Mouse (Mus musculus): ENCODE measurements at regions not wholly inside any gene's neighbourhood (a gene's known extent, or its start where the extent isn't known, plus 50 kb on each side); places are given as distances from the start of the nearest gene placed in this dataset.

- TF ChIP-seq CTCF (IDR thresholded peaks at IDR 0.05; ENCODE audit: low read depth, low read length): no peak
- no peak for TF ChIP-seq POLR2A (IDR thresholded peaks at IDR 0.05; ENCODE audit: insufficient read depth, low read length)
Measured at GRCm38 (mm10) chr2:61088501-61088900, 125.5 kb upstream of the Rbms1 start.

Data from ES-Bruce4 (cell line).